Mouse (Mus musculus) heart, postnatal 14 days (tissue): ENCODE data around the gene Eea1. TPM values are rescaled to one million over a fixed set of nuclear protein-coding genes. Genes with fewer than 3 reads are reported as not detected.
"Not testable (repeated sequence)": the region's sequence is repeated elsewhere in the genome, so short reads cannot be mapped to it uniquely, and the experiment has no call there.

Experiments used
- DNase-seq, 2 experiments: peaks; one replicate each; pipeline ENCODE4 v3.0.0; 2021 to 2022
- intact Hi-C: fragments of 180-260 bp; cut with DNase I; formaldehyde crosslinking; loops from one replicate; pipeline ENCODE4 v1.15.1; 2025
- total RNA-seq, 2 experiments: library from RNA; stranded (reverse); gene quantifications; 2 replicates each; pipeline ENCODE4 v1.2.3; 2021

The Eea1 gene
- total RNA-seq, 2 experiments from 2014 or later, result 31.7 TPM

GRCm38 (mm10) chr10:96044216-96044615 is 103.8 kb downstream of the Eea1 start:
- DNase-seq, result no peak
- intact Hi-C loops, result no loop called here

GRCm38 (mm10) chr10:96047960-96048536 is 107.6 kb downstream of the Eea1 start:
- no peak for DNase-seq
- intact Hi-C loops, result no loop called here

GRCm38 (mm10) chr10:96048550-96048949 is 108.1 kb downstream of the Eea1 start:
- no peak for DNase-seq
- intact Hi-C loops, result no loop called here

GRCm38 (mm10) chr10:96067347-96067746 is 126.9 kb downstream of the Eea1 start:
- intact Hi-C loops, result no loop called here
- DNase-seq, result no peak

GRCm38 (mm10) chr10:96074386-96074785 is 133.9 kb downstream of the Eea1 start:
- intact Hi-C loops, result no loop called here

GRCm38 (mm10) chr10:96075403-96075802 is 135.0 kb downstream of the Eea1 start:
- intact Hi-C loops, result no loop called here
- DNase-seq, result no peak

More at GRCm38 (mm10) chr10:96074386-96074785, 133.9 kb downstream of the Eea1 start:
- DNase-seq, result no peak

- intact Hi-C loops, result no loop called here
These were observed 135.4 kb downstream of the Eea1 start for GRCm38 (mm10) chr10:96075880-96076279.

GRCm38 (mm10) chr10:96076461-96076860 is 136.0 kb downstream of the Eea1 start:
- no peak for DNase-seq
- intact Hi-C loops, result no loop called here

More at GRCm38 (mm10) chr10:96075880-96076279, 135.4 kb downstream of the Eea1 start:
- DNase-seq, result peak; percentile 5 to 29

- intact Hi-C loops, DNase-seq: not testable (repeated sequence)
These were observed 137.1 kb downstream of the Eea1 start for GRCm38 (mm10) chr10:96077480-96078066.

GRCm38 (mm10) chr10:96079823-96080222 is 139.4 kb downstream of the Eea1 start:
- no peak for DNase-seq
- intact Hi-C loops, result no loop called here

- peak; percentile 4 to 20 for DNase-seq
- intact Hi-C loops, result no loop called here
These were observed 140.3 kb downstream of the Eea1 start for GRCm38 (mm10) chr10:96080440-96081381.

- intact Hi-C loops, result no loop called here
- no peak for DNase-seq
These were observed 141.8 kb downstream of the Eea1 start for GRCm38 (mm10) chr10:96082203-96082602.

- intact Hi-C loops, result no loop called here
- no peak for DNase-seq
These were observed 149.3 kb downstream of the Eea1 start for GRCm38 (mm10) chr10:96089744-96090143.

GRCm38 (mm10) chr10:96090388-96090787 is 149.9 kb downstream of the Eea1 start:
- DNase-seq, result no peak
- intact Hi-C loops, result no loop called here

- no peak for DNase-seq
- intact Hi-C loops, result no loop called here
These were observed 153.6 kb downstream of the Eea1 start for GRCm38 (mm10) chr10:96093890-96094531.

- DNase-seq, result no peak
- intact Hi-C loops, result no loop called here
These were observed 154.1 kb downstream of the Eea1 start for GRCm38 (mm10) chr10:96094559-96094958.

Other genes with a start within 250 kb of the Eea1 start
- gene Gm33543, start 97.7 kb upstream of the Eea1 start, total RNA-seq, result 1 to 10 TPM; 2.0 to 3.1 TPM
- not detected for gene Gm5426, start 196.0 kb downstream of the Eea1 start, total RNA-seq